Mouse (Mus musculus) G1E (cell line): ENCODE measurements at regions not wholly inside any gene's neighbourhood (a gene's known extent, or its start where the extent isn't known, plus 50 kb on each side); places are given as distances from the start of the nearest gene placed in this dataset.

ENCODE experiments used
- ATAC-seq: 2 replicates; pipeline ENCODE4 v1.8.0; 2016; ENCODE audit warnings: mild to moderate bottlenecking; ENCODE audit not compliant: insufficient number of reproducible peaks, poor library complexity, low FRiP score, severe bottlenecking; ENCODE audit errors: extremely low read depth
- DNase-seq: peaks from one replicate; pipeline ENCODE4 v3.0.0; 2012; ENCODE audit warnings: low spot score
- H3K27me3 ChIP-seq: 2 replicates; pipeline ENCODE4 v1.6.1; 2012; ENCODE audit warnings: mild to moderate bottlenecking, low read length, inconsistent platforms; ENCODE audit not compliant: insufficient read depth
- H3K36me3 ChIP-seq: replicated peaks from 2 replicates; pipeline ENCODE3; 2012; ENCODE audit warnings: mild to moderate bottlenecking, inconsistent platforms
- H3K4me1 ChIP-seq: 2 replicates; pipeline ENCODE4 v1.6.1; 2012; ENCODE audit warnings: low read depth, low read length, inconsistent platforms, mixed read lengths; ENCODE audit not compliant: insufficient read depth
- H3K4me3 ChIP-seq: 2 replicates; pipeline ENCODE4 v1.5.1; 2012; ENCODE audit warnings: low read depth, mild to moderate bottlenecking, inconsistent platforms, low read length, moderate library complexity, mixed read lengths
- H3K9me3 ChIP-seq: replicated peaks from 2 replicates; pipeline ENCODE4 v1.6.1; 2012; ENCODE audit warnings: inconsistent platforms
- CTCF ChIP-seq: IDR thresholded peaks from 2 replicates; pipeline ENCODE4 v1.5.1; 2012; ENCODE audit warnings: low read depth, low read length, inconsistent platforms, mixed read lengths
- GATA1 ChIP-seq: IDR thresholded peaks from 2 replicates; pipeline ENCODE4 v1.6.1; 2012; ENCODE audit warnings: borderline replicate concordance, low read length, inconsistent platforms, mixed read lengths
- GATA2 ChIP-seq: IDR thresholded peaks from 2 replicates; pipeline ENCODE4 v1.6.1; 2012; ENCODE audit warnings: low read depth, low read length, inconsistent platforms, borderline replicate concordance
- POLR2AphosphoS5 ChIP-seq: IDR thresholded peaks from 2 replicates; pipeline ENCODE4 v1.6.1; 2012; ENCODE audit warnings: low read depth, low read length, inconsistent platforms; ENCODE audit not compliant: insufficient replicate concordance
- TAL1 ChIP-seq: conservative IDR thresholded peaks from 2 replicates; pipeline ENCODE4 v1.6.1; 2012; ENCODE audit warnings: low read depth, low read length, inconsistent platforms, mixed read lengths

DNA sequence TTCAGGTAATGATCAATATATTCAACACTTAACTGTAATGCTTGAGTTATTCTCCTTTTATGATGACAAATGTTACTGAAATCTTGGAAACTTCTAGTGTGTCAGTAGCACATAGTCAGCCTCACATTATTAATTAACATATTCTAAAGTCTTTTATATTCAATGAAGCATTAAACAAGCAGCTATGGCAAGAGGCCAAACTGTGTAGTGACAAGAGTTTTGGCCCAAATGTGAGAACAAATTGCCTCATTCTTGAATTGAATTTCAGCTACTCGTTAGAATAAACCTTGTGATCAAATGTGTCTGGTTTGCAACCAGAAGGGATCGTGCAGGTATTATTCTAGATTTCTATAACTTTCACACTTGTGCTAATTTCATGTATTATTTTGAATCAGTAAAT, 1542.8 kb downstream of the Cdh11 start:
- no peaks in the 10 kb centered on the region for H3K4me1 ChIP-seq
- no peak for TF ChIP-seq GATA2
- TF ChIP-seq TAL1 = no peak
- no peak for TF ChIP-seq CTCF
- TF ChIP-seq POLR2AphosphoS5 = no peak
- no peak for TF ChIP-seq GATA1
- H3K9me3 ChIP-seq = no peaks in the 10 kb centered on the region
- DNase-seq (no peak), ATAC-seq (no peak)
- H3K27me3 ChIP-seq = no peaks in the 10 kb centered on the region
- no peaks in the 10 kb centered on the region for H3K36me3 ChIP-seq
- no peak overlapping the region for H3K4me3 ChIP-seq

- Histone ChIP-seq H3K27me3 (no peaks in the 10 kb centered on the region), H3K9me3 (no peaks in the 10 kb centered on the region), H3K36me3 (no peaks in the 10 kb centered on the region), H3K4me3 (no peak overlapping the region), H3K4me1 (no peaks in the 10 kb centered on the region)
- DNase-seq (no peak), ATAC-seq (no peak)
- TF ChIP-seq TAL1 = no peak
- TF ChIP-seq POLR2AphosphoS5 = no peak
- no peak for TF ChIP-seq GATA1
- TF ChIP-seq GATA2 = no peak
- TF ChIP-seq CTCF = no peak
Observed at GRCm38 (mm10) chr8:101241854-101242253, 1543.6 kb downstream of the Cdh11 start.

GRCm38 (mm10) chr8:101197986-101198385, 1587.5 kb downstream of the Cdh11 start:
- Histone ChIP-seq H3K27me3 (no peaks in the 10 kb centered on the region), H3K36me3 (no peaks in the 10 kb centered on the region), H3K4me1 (no peaks in the 10 kb centered on the region), H3K4me3 (no peak overlapping the region), H3K9me3 (peaks cover 1% of the 10 kb centered on the region; the same call in 1 of the 2 replicates)
- no peak for ATAC-seq
- DNase-seq = no peak
- TF ChIP-seq GATA1 (no peak), GATA2 (no peak), CTCF (no peak), TAL1 (no peak), POLR2AphosphoS5 (no peak)

DNA sequence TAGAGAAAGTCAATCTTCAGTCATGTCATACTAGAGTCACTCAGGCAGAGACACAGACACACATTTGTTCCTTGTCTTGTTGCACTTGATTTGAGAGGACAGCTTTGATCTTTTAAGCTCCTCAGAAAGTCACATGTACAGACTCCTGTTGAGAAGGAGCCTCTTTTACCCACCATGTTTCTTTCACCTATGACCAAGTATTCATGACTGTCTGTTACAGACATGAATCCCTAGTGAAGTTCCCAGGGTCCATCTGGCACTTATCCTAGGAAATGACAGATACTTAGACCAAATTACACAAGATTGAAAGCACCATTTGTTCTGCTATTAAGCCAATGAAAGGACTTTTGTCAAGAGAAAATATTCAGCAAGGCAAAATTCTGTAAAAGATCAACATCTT, 1588.7 kb downstream of the Cdh11 start:
- DNase-seq (no peak), ATAC-seq (no peak)
- no peaks in the 10 kb centered on the region for H3K9me3 ChIP-seq
- H3K27me3 ChIP-seq = no peaks in the 10 kb centered on the region
- H3K36me3 ChIP-seq = no peaks in the 10 kb centered on the region
- no peak overlapping the region for H3K4me3 ChIP-seq
- H3K4me1 ChIP-seq = no peaks in the 10 kb centered on the region
- no peak for TF ChIP-seq TAL1
- no peak for TF ChIP-seq GATA2
- TF ChIP-seq GATA1 = no peak
- no peak for TF ChIP-seq POLR2AphosphoS5
- TF ChIP-seq CTCF = no peak

GRCm38 (mm10) chr8:101188566-101188965, 1596.9 kb downstream of the Cdh11 start:
- no peak for ATAC-seq
- no peaks in the 10 kb centered on the region for H3K36me3 ChIP-seq

GRCm38 (mm10) chr8:101154923-101155322, 1630.5 kb downstream of the Cdh11 start:
- H3K4me1 ChIP-seq = no peaks in the 10 kb centered on the region
- TF ChIP-seq TAL1 = no peak
- no peak for TF ChIP-seq CTCF
- TF ChIP-seq GATA2 = no peak
- TF ChIP-seq POLR2AphosphoS5 = no peak
- TF ChIP-seq GATA1 = no peak
- no peak for DNase-seq
- peak; percentile 4; the same call in 1 of the 2 replicates for ATAC-seq
- no peak overlapping the region for H3K4me3 ChIP-seq
- no peaks in the 10 kb centered on the region for H3K9me3 ChIP-seq
- no peaks in the 10 kb centered on the region for H3K36me3 ChIP-seq
- no peaks in the 10 kb centered on the region for H3K27me3 ChIP-seq

More at GRCm38 (mm10) chr8:101188566-101188965, 1596.9 kb downstream of the Cdh11 start:
- TF ChIP-seq GATA1 (no peak), TAL1 (no peak), GATA2 (no peak), CTCF (no peak), POLR2AphosphoS5 (no peak)
- DNase-seq = no peak
- H3K27me3 ChIP-seq = no peaks in the 10 kb centered on the region
- no peaks in the 10 kb centered on the region for H3K9me3 ChIP-seq
- H3K4me1 ChIP-seq = no peaks in the 10 kb centered on the region
- no peak overlapping the region for H3K4me3 ChIP-seq
